Mouse (Mus musculus) kidney, adult 2 months (tissue): Measurements from ENCODE around the gene Cib4. TPM values are rescaled to one million over a fixed set of nuclear protein-coding genes. Genes with fewer than 3 reads are reported as not detected.

ENCODE experiments used
- DNase-seq: peaks from one replicate; pipeline ENCODE4 v3.0.0; 2021
- H3K27ac ChIP-seq: fragments of 200-500 bp; 2 replicates; pipeline ENCODE4 v1.5.1; 2012; ENCODE audit warnings: low read depth, low read length, control low read depth, inconsistent platforms; ENCODE audit not compliant: insufficient read depth
- H3K27me3 ChIP-seq: fragments of 200-500 bp; replicated peaks from 2 replicates; pipeline ENCODE4 v1.6.1; 2012; ENCODE audit warnings: mild to moderate bottlenecking, moderate library complexity, low read length, inconsistent platforms; ENCODE audit not compliant: control insufficient read depth, insufficient read depth
- H3K36me3 ChIP-seq: fragments of 200-500 bp; 2 replicates; pipeline ENCODE4 v1.6.1; 2012; ENCODE audit warnings: mild to moderate bottlenecking, moderate library complexity, low read length, inconsistent platforms; ENCODE audit not compliant: control insufficient read depth, insufficient read depth
- H3K4me1 ChIP-seq: fragments of 200-500 bp; 2 replicates; pipeline ENCODE4 v1.6.1; 2011; ENCODE audit warnings: low read length; ENCODE audit not compliant: control insufficient read depth, insufficient read depth
- H3K4me3 ChIP-seq: fragments of 200-500 bp; 2 replicates; pipeline ENCODE4 v1.5.1; 2011; ENCODE audit warnings: mild to moderate bottlenecking, low read depth, low read length, control low read depth; ENCODE audit not compliant: insufficient read depth
- CTCF ChIP-seq: fragments of 200-500 bp; conservative IDR thresholded peaks from 2 replicates; pipeline ENCODE4 v1.5.1; 2011; ENCODE audit warnings: low read depth, mild to moderate bottlenecking, control low read depth, low read length, moderate library complexity, mixed read lengths; ENCODE audit not compliant: insufficient read depth, insufficient read length
- POLR2A ChIP-seq: fragments of 200-500 bp; IDR thresholded peaks from one replicate; pipeline ENCODE4 v1.6.1; 2011; ENCODE audit warnings: low read depth, low read length, control low read depth
- WGBS: fragments of 180-500 bp; shearing (Covaris S2); methylation state at CpG from one replicate; pipeline ENCODE4 v1.1.7; 2018; 5-methylcytosine and 5-hydroxymethylcytosine counted together
- polyA plus RNA-seq: library from polyadenylated mRNA; depleted of rRNA; stranded (reverse); fragments of >200 nt; gene quantifications from 2 replicates; pipeline ENCODE4 v1.2.3, GENCODE M21; 2012

The Cib4 gene
- polyA plus RNA-seq, 1 experiment = not detected

DNA sequence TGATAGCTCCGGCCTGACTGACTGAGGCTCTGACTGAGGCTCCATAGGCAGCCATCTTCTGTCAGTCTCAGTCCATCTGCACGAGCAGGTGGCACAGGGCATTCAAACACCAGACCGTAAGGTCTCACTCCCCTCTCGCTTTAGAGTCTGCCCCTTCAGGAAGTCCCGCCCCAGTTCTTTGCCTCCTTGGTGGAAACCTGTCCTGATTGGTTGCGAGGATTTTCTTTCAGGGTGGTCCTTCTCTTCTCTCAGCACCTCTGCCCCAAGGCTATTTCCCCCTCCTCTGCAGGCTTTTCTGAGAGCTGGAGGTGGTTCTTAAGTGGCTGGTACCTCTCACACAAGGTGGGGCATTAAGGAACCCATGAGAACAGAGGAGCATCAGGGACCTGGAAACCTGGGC is 75.2 kb downstream of the Cib4 start:
- WGBS = 77% methylated on average over 6 of the region's 6 CpGs
- Histone ChIP-seq H3K4me3 (no peak overlapping the region), H3K27ac (no peak overlapping the region), H3K27me3 (no peaks in the 10 kb centered on the region), H3K4me1 (no peaks in the 10 kb centered on the region), H3K36me3 (no peaks in the 10 kb centered on the region)
- DNase-seq = no peak
- TF ChIP-seq POLR2A (no peak), CTCF (no peak)

DNA sequence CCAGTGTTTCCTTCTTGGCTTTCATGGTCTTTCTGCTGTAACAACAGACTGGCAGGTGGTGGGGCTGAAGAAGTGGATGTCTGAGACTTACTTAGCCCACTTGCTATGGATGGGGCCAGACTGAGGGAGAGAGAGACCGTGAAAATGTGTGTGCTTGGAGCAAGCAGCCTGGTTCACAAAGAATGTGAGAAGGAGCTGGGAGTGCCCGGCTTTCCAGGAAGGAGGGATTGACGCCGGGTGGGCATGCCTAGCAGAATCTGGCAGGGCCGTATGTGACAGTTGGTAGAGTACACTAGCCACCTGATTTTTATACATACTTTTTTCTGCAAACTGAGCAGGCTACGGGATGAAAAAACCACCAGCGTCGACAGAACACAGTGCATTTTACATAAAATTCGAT is 79.3 kb downstream of the Cib4 start:
- no peak for DNase-seq
- Histone ChIP-seq H3K4me1 (no peaks in the 10 kb centered on the region), H3K27ac (no peak overlapping the region), H3K36me3 (no peaks in the 10 kb centered on the region), H3K4me3 (no peak overlapping the region), H3K27me3 (no peaks in the 10 kb centered on the region)
- WGBS = 28% methylated on average over 9 of the region's 9 CpGs
- no peak for TF ChIP-seq POLR2A

DNA sequence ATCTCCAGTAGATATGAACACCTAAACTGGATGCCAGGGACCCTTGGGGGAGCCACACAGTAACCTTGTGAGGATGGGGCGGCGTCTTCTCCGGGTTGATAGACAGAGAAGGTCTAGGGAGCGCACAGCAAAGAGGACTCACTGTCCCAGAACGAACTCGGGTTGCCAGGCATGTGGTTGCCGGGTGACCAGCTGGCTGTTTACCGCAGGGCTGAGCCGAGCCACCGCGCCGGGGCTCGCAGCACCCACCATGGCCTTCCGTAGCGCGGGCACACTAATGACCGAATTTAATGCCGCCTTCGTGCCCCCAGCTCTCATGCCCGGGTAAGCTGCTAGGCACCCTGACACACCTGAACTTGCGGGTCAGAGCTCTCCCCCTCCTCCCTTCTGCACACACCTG is 79.8 kb downstream of the Cib4 start, which contains the start of gene 1700001C02Rik:
1700001C02Rik (plus strand) TSS at position 187 of the 400 bp plus-strand sequence.
- Histone ChIP-seq H3K4me1 (no peaks in the 10 kb centered on the region), H3K27me3 (no peaks in the 10 kb centered on the region), H3K36me3 (no peaks in the 10 kb centered on the region), H3K27ac (no peak within 1 kb of the TSS), H3K4me3 (no peak within 1 kb of the TSS)
- no peak for DNase-seq
- WGBS = 12% methylated on average over 21 of the region's 21 CpGs
- TF ChIP-seq POLR2A = no peak
- TF ChIP-seq CTCF = no peak

DNA sequence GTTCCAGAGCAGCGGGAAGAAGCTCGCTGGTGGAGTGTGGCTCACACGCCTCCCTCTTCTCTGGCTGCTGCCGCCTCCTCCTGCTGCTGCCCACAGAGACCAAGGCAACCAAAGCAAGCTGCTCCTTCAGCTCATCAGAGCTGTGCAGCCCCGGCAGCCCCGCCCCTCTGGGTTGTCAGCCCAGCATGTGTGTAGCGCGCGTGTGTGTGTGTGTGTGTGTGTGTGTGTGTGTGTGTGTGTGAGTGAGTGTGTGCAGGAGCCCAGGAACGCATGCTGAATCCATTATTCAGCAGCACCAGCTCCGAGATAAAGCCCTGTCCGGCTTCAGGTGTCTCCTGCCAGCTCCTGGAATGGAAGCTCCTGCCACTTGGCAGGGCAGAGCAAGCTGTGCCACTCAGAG is 83.8 kb downstream of the Cib4 start, which contains the start of gene Otof:
Otof (minus strand) TSS at position 112 of the 400 bp plus-strand sequence.
- no peak for DNase-seq

GRCm38 (mm10) chr5:30460155-30460554 is 85.5 kb downstream of the Cib4 start:
- Histone ChIP-seq H3K27ac (no peak overlapping the region), H3K36me3 (no peaks in the 10 kb centered on the region), H3K4me1 (no peaks in the 10 kb centered on the region), H3K4me3 (no peak overlapping the region), H3K27me3 (no peaks in the 10 kb centered on the region)
- 53% methylated on average over 4 of the region's 4 CpGs for WGBS
- TF ChIP-seq POLR2A (no peak), CTCF (no peak)
- no peak for DNase-seq

More for the DNA sequence above, 83.8 kb downstream of the Cib4 start, which contains the start of gene Otof:
- Histone ChIP-seq H3K27me3 (no peaks in the 10 kb centered on the region), H3K4me1 (no peaks in the 10 kb centered on the region), H3K4me3 (no peak within 1 kb of the TSS), H3K36me3 (no peaks in the 10 kb centered on the region), H3K27ac (no peak within 1 kb of the TSS)
- 20% methylated on average over 12 of the region's 12 CpGs for WGBS
- no peak for TF ChIP-seq CTCF
- no peak for TF ChIP-seq POLR2A

DNA sequence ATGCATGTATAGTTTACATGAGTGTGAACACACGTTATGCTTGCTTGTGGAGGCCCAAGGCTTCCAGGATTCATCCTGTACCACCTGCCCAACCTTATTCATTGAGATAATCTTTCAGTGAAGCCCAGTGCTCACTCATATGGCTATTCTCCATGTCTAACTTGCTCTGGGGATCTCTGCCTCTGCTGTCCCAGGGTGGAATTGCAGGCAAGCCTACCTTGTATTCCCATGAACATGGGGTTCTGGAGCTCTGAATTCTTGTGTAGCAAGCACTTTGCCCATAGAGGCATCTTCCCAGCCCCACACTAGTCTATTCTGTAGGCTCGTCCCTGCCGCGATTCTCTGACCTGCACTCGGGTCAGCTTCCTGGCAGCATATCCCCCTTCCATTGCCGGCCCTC is 89.6 kb downstream of the Cib4 start:
- peak; percentile 7 for DNase-seq
- H3K4me1 ChIP-seq = no peaks in the 10 kb centered on the region
- 43% methylated on average over 6 of the region's 6 CpGs for WGBS

GRCm38 (mm10) chr5:30444327-30444895 is 101.2 kb downstream of the Cib4 start:
- no peak for TF ChIP-seq POLR2A
- no peak for TF ChIP-seq CTCF
- Histone ChIP-seq H3K36me3 (no peaks in the 10 kb centered on the region), H3K4me1 (no peaks in the 10 kb centered on the region), H3K27ac (no peak overlapping the region), H3K4me3 (no peak overlapping the region), H3K27me3 (no peaks in the 10 kb centered on the region)
- 79% methylated on average over 13 of the region's 13 CpGs for WGBS
- no peak for DNase-seq

More for the DNA sequence above, 89.6 kb downstream of the Cib4 start:
- Histone ChIP-seq H3K27me3 (no peaks in the 10 kb centered on the region), H3K36me3 (no peaks in the 10 kb centered on the region), H3K27ac (no peak overlapping the region), H3K4me3 (no peak overlapping the region)
- TF ChIP-seq CTCF (peak; percentile 49), POLR2A (no peak)
